Mouse (Mus musculus) myocyte (in vitro differentiated cells): Measurements from ENCODE around the gene Cnot1.

Experiments used
- CEBPB ChIP-seq: IDR thresholded peaks from 2 replicates; pipeline ENCODE4 v1.6.1; 2011; ENCODE audit warnings: mild to moderate bottlenecking, moderate library complexity; ENCODE audit not compliant: poor library complexity, insufficient read depth, severe bottlenecking
- E2F4 ChIP-seq: IDR thresholded peaks from one replicate; pipeline ENCODE4 v1.6.1; 2011; ENCODE audit warnings: mild to moderate bottlenecking, control low read depth, moderate library complexity; ENCODE audit not compliant: insufficient read depth
- MAX ChIP-seq: IDR thresholded peaks from one replicate; pipeline ENCODE4 v1.6.1; 2011; ENCODE audit warnings: low read depth, mild to moderate bottlenecking, control low read depth
- MYOD1 ChIP-seq, 3 experiments: IDR thresholded peaks; one replicate each; pipeline ENCODE4 v1.6.1; 2011; ENCODE audit warnings: control low read depth in 2 of 3, low read depth in 2 of 3, mild to moderate bottlenecking in 2 of 3, moderate library complexity in 1 of 3; ENCODE audit not compliant: insufficient read length in 2 of 3, control insufficient read depth in 1 of 3
- MYOG ChIP-seq, 3 experiments: IDR thresholded peaks; one replicate each; pipeline ENCODE4 v1.6.1; 2011; ENCODE audit warnings: control low read depth in 2 of 3, low read depth in 2 of 3, mild to moderate bottlenecking in 2 of 3; ENCODE audit not compliant: insufficient read length in 2 of 3, control insufficient read depth in 1 of 3, insufficient read depth in 1 of 3
- POLR2A ChIP-seq: IDR thresholded peaks from one replicate; pipeline ENCODE4 v1.6.1; 2011; ENCODE audit warnings: low read depth, mild to moderate bottlenecking, control low read depth, moderate library complexity; ENCODE audit not compliant: insufficient read length
- POLR2AphosphoS2 ChIP-seq: IDR thresholded peaks from one replicate; pipeline ENCODE4 v1.6.1; 2011; ENCODE audit warnings: low read depth, control low read depth; ENCODE audit not compliant: insufficient read length
- REST ChIP-seq: IDR thresholded peaks from one replicate; pipeline ENCODE4 v1.6.1; 2011; ENCODE audit warnings: mild to moderate bottlenecking, control low read depth, moderate library complexity; ENCODE audit not compliant: insufficient read depth, insufficient read length
- TCF12 ChIP-seq: IDR thresholded peaks from one replicate; pipeline ENCODE4 v1.6.1; 2011; ENCODE audit warnings: mild to moderate bottlenecking, control low read depth; ENCODE audit not compliant: poor library complexity, insufficient read depth, severe bottlenecking
- TCF3 ChIP-seq: IDR thresholded peaks from one replicate; pipeline ENCODE4 v1.6.1; 2011; ENCODE audit warnings: low read depth, control low read depth; ENCODE audit not compliant: insufficient read length
- USF1 ChIP-seq: IDR thresholded peaks from one replicate; pipeline ENCODE4 v1.6.1; 2011; ENCODE audit warnings: low read depth, mild to moderate bottlenecking, control low read depth, moderate library complexity

DNA sequence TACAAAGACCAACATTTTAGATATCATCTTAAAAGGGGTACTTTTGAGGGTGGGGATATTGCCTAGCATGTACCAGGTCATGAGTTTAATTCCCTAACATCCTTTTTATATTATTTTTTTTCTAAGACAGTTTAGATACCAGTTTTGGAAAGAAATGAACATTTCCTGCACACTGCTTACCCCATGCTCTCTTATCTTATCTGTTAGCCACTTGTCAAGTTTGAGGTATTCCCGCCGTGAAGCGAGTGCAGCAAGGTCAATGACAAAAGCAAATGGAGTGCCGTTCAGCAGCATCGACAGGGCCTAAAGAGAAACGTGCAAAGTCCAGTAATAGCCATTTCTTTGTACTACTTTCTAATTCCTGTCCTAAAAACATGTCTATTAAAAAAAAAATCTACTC, 46.9 kb downstream of the Cnot1 start:
- TF ChIP-seq MAX, result no peak
- no peak for TF ChIP-seq CEBPB
- TF ChIP-seq POLR2A, result no peak
- no peak for TF ChIP-seq USF1
- no peak for TF ChIP-seq E2F4
- no peak for TF ChIP-seq TCF12
- TF ChIP-seq MYOD1 (IDR thresholded peaks at IDR 0.05; ENCODE audit: control insufficient read depth in 1 of 3, insufficient read length in 2 of 3, low read depth in 2 of 3), result no peak
- no peak for TF ChIP-seq POLR2AphosphoS2
- no peak for TF ChIP-seq MYOG (IDR thresholded peaks at IDR 0.05; ENCODE audit: control insufficient read depth in 1 of 3, insufficient read depth in 1 of 3, insufficient read length in 2 of 3, low read depth in 2 of 3)
- TF ChIP-seq TCF3, result no peak
- no peak for TF ChIP-seq REST
